Mouse (Mus musculus) ES-E14 (cell line): ENCODE results near the gene Hist1h2ba. TPM values are rescaled to one million over a fixed set of nuclear protein-coding genes. Genes with fewer than 3 reads are reported as not detected.

Experiments
- DNase-seq: peaks from one replicate; pipeline ENCODE4 v3.0.0-alpha.2; 2013; ENCODE audit warnings: low read depth, low spot score
- H3K27ac ChIP-seq: 2 replicates; pipeline ENCODE4 v1.5.1; 2012; ENCODE audit warnings: low read depth, mild to moderate bottlenecking, low read length, moderate library complexity, mixed read lengths; ENCODE audit not compliant: poor library complexity, insufficient read depth, severe bottlenecking
- H3K36me3 ChIP-seq: 2 replicates; pipeline ENCODE4 v1.6.1; 2012; ENCODE audit warnings: mild to moderate bottlenecking, low read length, moderate library complexity, mixed read lengths; ENCODE audit not compliant: control insufficient read depth, poor library complexity, insufficient read depth, severe bottlenecking
- H3K4me1 ChIP-seq, 2 experiments: fragments of 150-350 bp in 1 of 2; sonication (generic) in 1 of 2; 2 replicates each; pipeline ENCODE4 v1.6.1; 2012; ENCODE audit warnings: low read length in 2 of 2, mild to moderate bottlenecking in 1 of 2, mixed read lengths in 1 of 2; ENCODE audit not compliant: control insufficient read depth in 2 of 2, insufficient read depth in 2 of 2, poor library complexity in 1 of 2
- H3K4me3 ChIP-seq, 2 experiments: fragments of 150-350 bp in 1 of 2; sonication (generic) in 1 of 2; 2 replicates each; pipeline ENCODE4 v1.5.1; 2012; ENCODE audit warnings: low read length in 2 of 2, low read depth in 1 of 2, mild to moderate bottlenecking in 1 of 2, mixed read lengths in 1 of 2; ENCODE audit not compliant: insufficient read depth in 1 of 2, poor library complexity in 1 of 2, severe bottlenecking in 1 of 2
- H3K9ac ChIP-seq: 2 replicates; pipeline ENCODE4 v1.6.1; 2012; ENCODE audit warnings: low read depth, mild to moderate bottlenecking, low read length, mixed read lengths; ENCODE audit not compliant: poor library complexity, insufficient read depth, severe bottlenecking
- H3K9me3 ChIP-seq: fragments of 150-350 bp; sonication (generic); 2 replicates; pipeline ENCODE4 v1.6.1; 2012; ENCODE audit warnings: low read depth, mild to moderate bottlenecking, low read length; ENCODE audit not compliant: control insufficient read depth, insufficient read depth
- CHD2 ChIP-seq: IDR thresholded peaks from 2 replicates; pipeline ENCODE4 v1.6.1; 2014; ENCODE audit warnings: mild to moderate bottlenecking, low read depth, low read length, inconsistent platforms
- HCFC1 ChIP-seq: IDR thresholded peaks from 2 replicates; pipeline ENCODE4 v1.6.1; 2012; ENCODE audit warnings: low read length, inconsistent platforms, borderline replicate concordance; ENCODE audit not compliant: insufficient read depth
- MAFK ChIP-seq: IDR thresholded peaks from 2 replicates; pipeline ENCODE4 v1.6.1; 2014; ENCODE audit warnings: mild to moderate bottlenecking, low read depth, low read length, inconsistent platforms; ENCODE audit not compliant: insufficient read depth
- ZC3H11A ChIP-seq: IDR thresholded peaks from 2 replicates; pipeline ENCODE4 v1.6.1; 2012; ENCODE audit warnings: low read depth, mild to moderate bottlenecking, inconsistent platforms, low read length, borderline replicate concordance
- ZNF384 ChIP-seq: IDR thresholded peaks from 2 replicates; pipeline ENCODE4 v1.6.1; 2012; ENCODE audit warnings: low read depth, low read length, inconsistent platforms
- in situ Hi-C, 2 experiments: fragments of 600-800 bp; cut with MboI; formaldehyde crosslinking; loops; one replicate each; pipeline ENCODE4 v1.15.1; 2025; ENCODE audit warnings: low sequenced_read_pairs in 2 of 2, inconsistent platforms in 1 of 2; ENCODE audit not compliant: unreplicated experiment in 2 of 2
- total RNA-seq: library from RNA; depleted of rRNA; stranded (reverse); fragments of 300-350 nt; gene quantifications from 2 replicates; pipeline ENCODE4 v1.2.3, GENCODE M21; 2012; rRNA removed

Hist1h2ba gene
- total RNA-seq, 1 experiment = 67.4 TPM

DNA sequence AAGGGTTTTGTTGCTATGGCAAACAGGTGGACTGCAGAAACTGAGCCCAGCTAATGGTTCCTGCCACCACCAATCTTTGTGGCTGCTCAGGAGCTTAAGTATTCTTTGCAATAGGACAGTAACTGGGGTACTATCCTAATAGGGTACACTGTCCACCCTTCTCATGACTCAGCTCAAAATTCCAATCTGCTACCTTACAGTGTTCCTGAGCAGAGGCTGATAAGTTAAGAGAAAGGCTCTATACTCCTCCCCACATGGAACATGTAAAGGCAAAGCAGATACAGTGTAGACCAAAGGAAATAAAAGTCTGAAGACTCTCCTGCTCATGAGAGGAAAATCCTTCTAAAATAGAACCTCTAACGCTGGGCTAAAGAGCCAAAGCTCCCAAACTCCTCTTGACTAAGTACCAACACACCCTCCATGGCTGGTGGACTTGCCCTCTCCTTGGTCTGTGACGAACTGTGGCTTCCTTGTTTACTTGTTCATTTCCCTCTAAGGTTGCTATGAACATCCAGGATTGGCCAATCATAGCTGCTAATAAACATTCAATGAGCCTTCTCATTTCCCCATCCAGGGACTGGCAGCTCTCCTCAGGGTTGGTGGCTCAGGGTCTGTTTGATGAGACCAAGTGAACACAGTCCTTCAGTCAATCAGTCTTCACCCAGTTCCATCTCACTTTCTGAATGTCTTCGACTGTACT is 46.8 kb downstream of the Hist1h2ba start:
- in situ Hi-C loops = no loop called here

GRCm38 (mm10) chr13:23885540-23885939 is 48.4 kb downstream of the Hist1h2ba start:
- no peaks in the 10 kb centered on the region for H3K9me3 ChIP-seq
- no peak overlapping the region for H3K9ac ChIP-seq
- in situ Hi-C loops = no loop called here
- peak; percentile 7 for DNase-seq
- H3K4me1 ChIP-seq = no peaks in the 10 kb centered on the region
- H3K4me3 ChIP-seq = no peak overlapping the region
- TF ChIP-seq ZC3H11A (peak; percentile 61), MAFK (no peak)
- no peak overlapping the region for H3K27ac ChIP-seq
- no peaks in the 10 kb centered on the region for H3K36me3 ChIP-seq

More for the DNA sequence above, 46.8 kb downstream of the Hist1h2ba start:
- Histone ChIP-seq H3K4me1 (no peaks in the 10 kb centered on the region), H3K9me3 (no peaks in the 10 kb centered on the region), H3K4me3 (no peak overlapping the region), H3K9ac (no peak overlapping the region), H3K36me3 (no peaks in the 10 kb centered on the region), H3K27ac (no peak overlapping the region)
- no peak for DNase-seq
- TF ChIP-seq CHD2 (no peak), MAFK (no peak), ZNF384 (no peak), HCFC1 (no peak), ZC3H11A (no peak)

Other genes with a start within 250 kb of the Hist1h2ba start
- gene Hist1h2bc, start 250.0 kb downstream of the Hist1h2ba start, total RNA-seq = 355 and 545 TPM in 2 replicates
- 7.7 and 13.3 TPM in 2 replicates for gene Hist1h1t, start 238.3 kb downstream of the Hist1h2ba start, total RNA-seq
- gene Hist1h4c, start 235.7 kb downstream of the Hist1h2ba start, total RNA-seq = 326 and 496 TPM in 2 replicates
- gene Hfe, start 223.3 kb downstream of the Hist1h2ba start, total RNA-seq = 1.1 and 1.5 TPM in 2 replicates
- 379 and 496 TPM in 2 replicates for gene Hist1h1c, start 195.3 kb downstream of the Hist1h2ba start, total RNA-seq
- 970 and 1,161 TPM in 2 replicates for gene Hist1h3c, start 188.6 kb downstream of the Hist1h2ba start, total RNA-seq
- gene Hist1h2bb, start 187.4 kb downstream of the Hist1h2ba start, total RNA-seq = 1,224 and 1,736 TPM in 2 replicates
- gene Hist1h2ab, start 183.0 kb downstream of the Hist1h2ba start, total RNA-seq = 2,399 and 2,956 TPM in 2 replicates
- 667 and 954 TPM in 2 replicates for gene Hist1h3b, start 181.9 kb downstream of the Hist1h2ba start, total RNA-seq
- 1,054 and 1,339 TPM in 2 replicates for gene Hist1h4b, start 177.1 kb downstream of the Hist1h2ba start, total RNA-seq
- 1,331 and 1,744 TPM in 2 replicates for gene Hist1h4a, start 172.9 kb downstream of the Hist1h2ba start, total RNA-seq
- 470 and 728 TPM in 2 replicates for gene Hist1h3a, start 171.8 kb downstream of the Hist1h2ba start, total RNA-seq
- 1,149 and 1,468 TPM in 2 replicates for gene Hist1h1a, start 170.5 kb downstream of the Hist1h2ba start, total RNA-seq
- 0.21 and 0.40 TPM in 2 replicates for gene Trim38, start 164.2 kb downstream of the Hist1h2ba start, total RNA-seq
- not detected in 2 replicates for gene Slc17a2, start 127.2 kb downstream of the Hist1h2ba start, total RNA-seq
- not detected in 2 replicates for gene Slc17a3, start 94.7 kb downstream of the Hist1h2ba start, total RNA-seq
- gene Slc17a1, start 66.4 kb downstream of the Hist1h2ba start, total RNA-seq = not detected in 2 replicates
- gene Slc17a4, start 19.1 kb downstream of the Hist1h2ba start, total RNA-seq = not detected in 2 replicates
- gene Hist1h2aa, start 306 bp upstream of the Hist1h2ba start, total RNA-seq = 140 and 167 TPM in 2 replicates
- gene Scgn, start 57.1 kb upstream of the Hist1h2ba start, total RNA-seq = not detected in 2 replicates